21 mouse cellular contexts compared by ENCODE assay signal in genomic region chr13:69594577-69595256, GRCm38 (mm10). TPM values are rescaled to one million over a fixed set of nuclear protein-coding genes. Genes with fewer than 3 reads are reported as not detected.
DNase-seq lines count a peak whose midpoint lies in the region; ATAC-seq lines count a peak whose summit lies in the region.
"Had no signal": no experiment of that assay in that cellular context is flagged by ENCODE, and none has a peak within 500 bp of the region (broad histone marks: within the 10 kb centered on the region; RNA-seq: fewer than 3 reads in every experiment).

No protein-coding gene starts in this region.

- WGBS in kidney, embryonic 14.5 days: 76% methylated on average over 7 of the region's 7 CpGs

- 0 out of 2 replicates have a peak, but pooled peaks cover 6% of the 10 kb centered on the region for H3K4me1 ChIP-seq in kidney, embryonic 14.5 days (ENCODE audit: control insufficient read depth, insufficient read depth, low read length)
- peaks cover 11% of the 10 kb centered on the region for H3K4me1 ChIP-seq in megakaryocyte, embryonic 14.5 days
- H3K4me1 ChIP-seq: forebrain, embryonic 12.5 days; heart, embryonic 15.5 days; hindbrain, embryonic 13.5 days had no signal

- no peaks in the 10 kb centered on the region for H3K36me3 ChIP-seq in kidney, embryonic 14.5 days (ENCODE audit: control insufficient read depth, insufficient read depth, low read length)
- no peaks in the 10 kb centered on the region for H3K36me3 ChIP-seq in megakaryocyte, embryonic 14.5 days (replicated peaks; ENCODE audit: low read length)
- H3K36me3 ChIP-seq: heart, embryonic 15.5 days; hindbrain, embryonic 13.5 days had no signal

- ATAC-seq in kidney, embryonic 14.5 days (ENCODE audit: low FRiP score, low TSS enrichment): no peak; the same call in 1 of the 2 replicates
- ATAC-seq in megakaryocyte, adult 5-6 weeks (ENCODE audit: poor library complexity, severe bottlenecking): no peak
- ATAC-seq in common myeloid progenitor, adult 5-6 weeks (replicated peaks; ENCODE audit: low read depth, poor library complexity, severe bottlenecking): peak; percentile 66
- ATAC-seq in cerebellum, adult (ENCODE audit: insufficient number of reproducible peaks, low FRiP score, low TSS enrichment): no peak
- ATAC-seq: forebrain, embryonic 16.5 days; hindbrain, postnatal 0 days had no signal

- no peaks in the 10 kb centered on the region for H3K27me3 ChIP-seq in kidney, embryonic 14.5 days (ENCODE audit: control insufficient read depth, insufficient read depth, low read length)
- peaks cover 6% of the 10 kb centered on the region for H3K27me3 ChIP-seq in megakaryocyte, embryonic 14.5 days (replicated peaks)
- H3K27me3 ChIP-seq: forebrain, embryonic 12.5 days; heart, embryonic 15.5 days; hindbrain, embryonic 13.5 days had no signal

- H3K4me2 ChIP-seq in kidney, embryonic 14.5 days (replicated peaks; ENCODE audit: low read depth, low read length): no peak overlapping the region
- H3K4me2 ChIP-seq: forebrain, embryonic 12.5 days; heart, embryonic 11.5 days; heart, embryonic 15.5 days; hindbrain, embryonic 13.5 days had no signal

- peak; percentile 71 for DNase-seq in kidney, adult 9 months
- peak; percentile 65 for DNase-seq in testis, postnatal 14 days (ENCODE audit: low spot score)
- DNase-seq: adrenal gland, adult 8-10 months; adrenal gland, postnatal 36 days; cerebellum, adult 11 months; cerebellum, adult 8-10 months; cerebellum, postnatal 36 days; gastrocnemius, postnatal 10 days; heart, adult 2 months; heart, postnatal 14 days had no signal

- H3K27ac ChIP-seq in kidney, embryonic 14.5 days (ENCODE audit: low read depth, low read length): no peak overlapping the region
- H3K27ac ChIP-seq: forebrain, embryonic 12.5 days; heart, adult 2 months; heart, embryonic 15.5 days; hindbrain, embryonic 13.5 days; hindbrain, postnatal 0 days had no signal

- no peak overlapping the region for H3K9ac ChIP-seq in kidney, embryonic 14.5 days (ENCODE audit: low read depth, low read length)
- H3K9ac ChIP-seq: forebrain, embryonic 12.5 days; heart, embryonic 15.5 days; hindbrain, embryonic 13.5 days had no signal

- no peak overlapping the region for H3K4me3 ChIP-seq in kidney, embryonic 14.5 days (ENCODE audit: low read length)
- peak overlapping the region; percentile 42 for H3K4me3 ChIP-seq in megakaryocyte, embryonic 14.5 days (replicated peaks)
- H3K4me3 ChIP-seq: forebrain, embryonic 12.5 days; heart, adult 2 months; heart, embryonic 15.5 days; hindbrain, embryonic 13.5 days had no signal

- no peaks in the 10 kb centered on the region for H3K9me3 ChIP-seq in kidney, embryonic 14.5 days (ENCODE audit: control insufficient read depth, low read length)
- no peaks in the 10 kb centered on the region for H3K9me3 ChIP-seq in megakaryocyte, embryonic 14.5 days
- H3K9me3 ChIP-seq: forebrain, embryonic 12.5 days; heart, embryonic 15.5 days; hindbrain, embryonic 13.5 days had no signal

RNA-seq across cellular contexts. Expression of gene Srd5a1, which starts 16.5 kb away (rescaled TPM):
- 18.1 and 24.1 TPM in 2 replicates for polyA plus RNA-seq in kidney, embryonic 14.5 days (2014; fragmentation: Nextera tagmentation; extraction: Ambion mirVana)
- polyA plus RNA-seq in megakaryocyte, embryonic 14.5 days (2012; ENCODE audit: insufficient read depth, low replicate concordance): 1.9 and 3.2 TPM in 2 replicates
- total RNA-seq in megakaryocyte, adult 5-6 weeks (2015): 1.7 and 2.1 TPM in 2 replicates
- total RNA-seq in megakaryocyte, adult 5-6 weeks (2017): 2.9 and 3.0 TPM in 2 replicates
- total RNA-seq in common myeloid progenitor, adult 5-6 weeks (2017): 2.4 and 5.2 TPM in 2 replicates
